Mouse (Mus musculus) MEL (cell line): Measurements from ENCODE around the gene Mmp24.

Experiments used
- CTCF ChIP-seq, 3 experiments: IDR thresholded peaks in 2 of 3; conservative IDR thresholded peaks in 1 of 3; 2 replicates each; pipeline ENCODE4 v1.5.1; 2011 to 2012; ENCODE audit warnings: low read length in 3 of 3, low read depth in 2 of 3, mild to moderate bottlenecking in 2 of 3, improper control_type of control experiment in 1 of 3, inconsistent platforms in 1 of 3, mixed read lengths in 1 of 3, moderate library complexity in 1 of 3; ENCODE audit not compliant: control insufficient read depth in 1 of 3, insufficient read depth in 1 of 3, poor library complexity in 1 of 3, severe bottlenecking in 1 of 3
- POLR2A ChIP-seq, 2 experiments: IDR thresholded peaks; 2 replicates each; pipeline ENCODE4 v1.6.1; 2011 to 2012; ENCODE audit warnings: low read length in 2 of 2, mild to moderate bottlenecking in 2 of 2, control low read depth in 1 of 2, improper control_type of control experiment in 1 of 2, low read depth in 1 of 2, moderate library complexity in 1 of 2; ENCODE audit not compliant: control insufficient read depth in 1 of 2, insufficient read depth in 1 of 2, poor library complexity in 1 of 2
- ZNF384 ChIP-seq: IDR thresholded peaks from 2 replicates; pipeline ENCODE4 v1.6.1; 2012; ENCODE audit warnings: low read depth, mild to moderate bottlenecking, inconsistent platforms, low read length, improper control_type of control experiment

GRCm38 (mm10) chr2:155825904-155826629, 50.9 kb downstream of the Mmp24 start:
- TF ChIP-seq CTCF (IDR thresholded peaks at IDR 0.05 in 2 of 3, conservative IDR thresholded peaks at IDR 0.05 in 1 of 3; ENCODE audit: control insufficient read depth in 1 of 3, insufficient read depth in 1 of 3, low read depth in 2 of 3, low read length in 3 of 3, poor library complexity in 1 of 3, severe bottlenecking in 1 of 3) (no peak), ZNF384 (no peak), POLR2A (IDR thresholded peaks at IDR 0.05; ENCODE audit: control insufficient read depth in 1 of 2, insufficient read depth in 1 of 2, low read depth in 1 of 2, low read length in 2 of 2, poor library complexity in 1 of 2) (no peak; a peak in 1 of 4 replicates)
